Comparison of ENCODE assay signal across 13 mouse cellular contexts in genomic region chr4:104458726-104459125, GRCm38 (mm10).
DNase-seq lines count a peak whose midpoint lies in the region; ATAC-seq lines count a peak whose summit lies in the region.
"Had no signal": no experiment of that assay in that cellular context is flagged by ENCODE, and none has a peak within 500 bp of the region (broad histone marks: within the 10 kb centered on the region; RNA-seq: fewer than 3 reads in every experiment).

No protein-coding gene starts in this region.

- intact Hi-C loops in gastrocnemius, postnatal 14 days (cut with DNase I; ENCODE audit: low total_unique reads) = no loop called here
- intact Hi-C loops in left cerebral cortex, postnatal 14 days (cut with DNase I) = loop anchor here (5.0 kb wide), 1 partner anchor 91 kb away; no protein-coding TSS in a partner anchor

- ATAC-seq in cerebellum, adult (ENCODE audit: insufficient number of reproducible peaks, low FRiP score, low TSS enrichment) = peak; percentile 28; the same call in 1 of the 2 replicates
- ATAC-seq in erythroblast, adult 5-6 weeks (replicated peaks; ENCODE audit: low FRiP score, poor library complexity, severe bottlenecking) = no peak
- ATAC-seq: Patski had no signal

- peak; percentile 38 for DNase-seq in gastrocnemius, postnatal 14 days
- DNase-seq in gastrocnemius, adult 8-10 months (ENCODE audit: low spot score in 2 of 2) = no peak
- DNase-seq in cerebellum, postnatal 36 days = peak; percentile 73 to 76
- peak; percentile 43 to 53 for DNase-seq in left cerebral cortex, postnatal 14 days (ENCODE audit: low spot score in 2 of 2)
- no peak for DNase-seq in T-cell, adult 2 months (ENCODE audit: low spot score)
- DNase-seq in adipocyte (ENCODE audit: low spot score) = no peak
- DNase-seq: gastrocnemius, postnatal 25 days; heart, postnatal 14 days; kidney, adult 18-20 months; lung, adult 2 months had no signal

Comparison
In these comparisons a context has a peak if more than half of its experiments do, and no peak if none do; other contexts are left out.
1. DNase-seq: peak in gastrocnemius, postnatal 14 days (single experiment), cerebellum, postnatal 36 days (2 of 2) and left cerebral cortex, postnatal 14 days (2 of 2); none in gastrocnemius, adult 8-10 months (0 of 2), T-cell, adult 2 months (single experiment) and adipocyte (single experiment).